Mouse (Mus musculus): ENCODE data around the gene Ly6c1. TPM values are rescaled to one million over a fixed set of nuclear protein-coding genes. Genes with fewer than 3 reads are reported as not detected.
A peak's percentile ranks its signal among the peaks of the same experiment; 100 is the strongest.
"Not testable (repeated sequence)": the region's sequence is repeated elsewhere in the genome, so short reads cannot be mapped to it uniquely, and the experiment has no call there.

Ly6c1 gene
- polyA plus RNA-seq, 1 experiment, result 38.3 TPM

DNA sequence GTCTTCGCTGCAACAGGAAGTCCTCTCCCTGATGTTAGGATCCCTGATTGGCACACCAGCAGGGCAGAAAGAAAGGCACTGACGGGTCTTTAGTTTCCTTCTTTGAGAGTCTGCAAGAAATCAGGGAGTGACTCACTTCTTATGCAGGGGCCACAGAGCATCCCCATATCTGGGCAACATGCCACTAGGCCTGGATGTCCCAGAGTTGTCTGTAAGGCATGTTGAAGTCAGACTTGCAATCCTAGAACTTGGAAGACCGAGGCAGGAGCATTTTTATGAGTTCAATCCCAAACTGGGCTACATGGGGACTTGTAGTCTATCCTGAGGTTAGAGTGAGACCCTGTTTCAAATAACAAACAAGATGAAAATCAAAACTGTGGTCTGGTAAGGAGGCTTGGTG, 3.1 kb downstream of the Ly6c1 start:
- WGBS, result 46% methylated on average over 3 of the region's 3 CpGs

DNA sequence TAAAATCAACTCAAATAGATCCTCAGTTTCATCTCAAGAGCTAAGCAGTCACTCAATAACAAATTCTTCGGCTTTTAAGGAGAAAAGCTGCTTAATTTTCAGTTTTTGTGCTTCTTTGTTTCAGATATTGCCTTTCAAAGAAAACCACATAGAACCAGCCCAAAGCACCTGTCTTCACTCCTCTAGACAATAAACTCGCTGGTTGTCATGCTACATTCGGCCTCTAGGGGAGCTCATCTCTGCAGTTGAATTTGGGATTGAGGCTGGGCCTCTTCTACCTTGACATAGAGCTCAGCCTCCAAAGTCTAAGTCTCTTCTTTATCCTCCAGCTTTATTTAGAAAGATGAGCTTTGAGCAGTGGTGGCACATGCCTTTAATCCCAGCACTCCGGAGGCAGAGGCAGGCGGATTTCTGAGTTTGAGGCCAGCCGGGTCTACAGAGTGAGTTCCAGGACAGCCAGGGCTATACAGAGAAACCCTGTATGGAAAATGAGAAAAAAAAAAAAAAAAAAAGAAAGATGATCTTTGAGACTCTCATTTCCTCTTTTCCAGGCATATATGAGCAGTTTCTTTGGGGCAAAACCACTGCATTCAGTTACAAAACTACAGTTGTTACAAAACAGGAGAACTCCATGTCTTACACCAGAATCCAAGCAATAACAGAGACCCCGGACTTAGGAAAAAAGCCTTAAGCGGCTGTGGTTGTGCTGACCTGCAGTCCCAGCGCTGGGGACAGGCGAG, 27.4 kb downstream of the Ly6c1 start:
- not testable (repeated sequence) for H3K4me3 ChIP-seq (replicated peaks; ENCODE audit: control insufficient read depth, low read depth, low read length); H3K4me1 ChIP-seq (ENCODE audit: control insufficient read depth, insufficient read depth, low read length); H3K27ac ChIP-seq (ENCODE audit: control insufficient read depth, insufficient read depth, low read depth, low read length, poor library complexity)
- 33% methylated on average over 8 of the region's 10 CpGs for WGBS

More for the DNA sequence above, 3.1 kb downstream of the Ly6c1 start:
- not testable (repeated sequence) for H3K4me1 ChIP-seq (ENCODE audit: control insufficient read depth, insufficient read depth, low read length); H3K27ac ChIP-seq (ENCODE audit: control insufficient read depth, insufficient read depth, low read depth, low read length, poor library complexity); H3K4me3 ChIP-seq (replicated peaks; ENCODE audit: control insufficient read depth, low read depth, low read length)

DNA sequence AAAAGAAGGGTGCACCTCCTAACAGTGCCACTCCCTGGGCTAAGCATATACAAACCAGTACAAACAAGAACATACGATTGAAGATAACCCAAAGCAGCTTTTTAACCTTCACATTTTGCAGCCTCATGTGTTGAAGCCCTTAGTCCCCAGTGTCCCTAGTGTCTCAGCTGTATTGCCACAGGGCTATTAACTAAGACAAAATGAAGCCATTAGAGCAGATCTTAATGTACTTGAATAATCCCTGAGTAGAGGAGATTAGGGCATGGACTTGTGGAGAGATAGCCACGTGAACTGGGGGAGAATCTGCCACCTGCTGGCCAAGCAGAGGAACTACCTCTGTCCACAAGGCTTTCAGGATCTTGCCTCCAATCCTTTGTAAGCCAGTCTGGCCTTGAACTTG, 29.2 kb downstream of the Ly6c1 start:
- 34% methylated on average over 2 of the region's 2 CpGs for WGBS
- H3K4me1 ChIP-seq (ENCODE audit: control insufficient read depth, insufficient read depth, low read length); H3K4me3 ChIP-seq (replicated peaks; ENCODE audit: control insufficient read depth, low read depth, low read length); H3K27ac ChIP-seq (ENCODE audit: control insufficient read depth, insufficient read depth, low read depth, low read length, poor library complexity): not testable (repeated sequence)
- TF ChIP-seq CTCF (IDR thresholded peaks at IDR 0.05; ENCODE audit: control insufficient read depth, insufficient read depth, low read length), result peak; percentile 81

Other genes with a start within 250 kb of the Ly6c1 start
- not detected in 2 replicates for gene Gml2, start 229.8 kb downstream of the Ly6c1 start, polyA plus RNA-seq (2011; ENCODE audit: insufficient read depth, insufficient read length, low replicate concordance, missing spikeins)
- gene 2010109I03Rik, start 151.8 kb downstream of the Ly6c1 start, polyA plus RNA-seq (2011; ENCODE audit: insufficient read depth, insufficient read length, low replicate concordance, missing spikeins), result 1.0 TPM in 1 of 2 replicates, not detected in the other
- 2.1 TPM in 1 of 2 replicates, not detected in the other for gene Ly6i, start 65.4 kb downstream of the Ly6c1 start, polyA plus RNA-seq (2011; ENCODE audit: insufficient read depth, insufficient read length, low replicate concordance, missing spikeins)
- 11.1 and 37.2 TPM in 2 replicates for gene Ly6a, start 50.8 kb downstream of the Ly6c1 start, polyA plus RNA-seq (2011; ENCODE audit: insufficient read depth, insufficient read length, low replicate concordance, missing spikeins)
- gene Ly6c2, start 63.1 kb upstream of the Ly6c1 start, polyA plus RNA-seq (2011; ENCODE audit: insufficient read depth, insufficient read length, low replicate concordance, missing spikeins), result 165 and 459 TPM in 2 replicates
- gene Ly6g, start 106.4 kb upstream of the Ly6c1 start, polyA plus RNA-seq (2011; ENCODE audit: insufficient read depth, insufficient read length, low replicate concordance, missing spikeins), result 99.4 and 213 TPM in 2 replicates
- gene BC025446, start 167.5 kb upstream of the Ly6c1 start, polyA plus RNA-seq (2011; ENCODE audit: insufficient read depth, insufficient read length, low replicate concordance, missing spikeins), result 2.4 TPM in 1 of 2 replicates, not detected in the other
- gene Ly6f, start 219.6 kb upstream of the Ly6c1 start, polyA plus RNA-seq (2011; ENCODE audit: insufficient read depth, insufficient read length, low replicate concordance, missing spikeins), result 2.8 and 4.2 TPM in 2 replicates

Measured in bone marrow, adult 2 months (tissue).